Mouse (Mus musculus) forebrain, postnatal 0 days (tissue): ENCODE data around the gene Zc3h8. TPM values are rescaled to one million over a fixed set of nuclear protein-coding genes. Genes with fewer than 3 reads are reported as not detected.
A peak's percentile ranks its signal among the peaks of the same experiment; 100 is the strongest.

ENCODE experiments used
- ATAC-seq: fragments of 200-750 bp; cut with Nextera tagmentation; 2 replicates; pipeline ENCODE4 v1.8.0; 2017; ENCODE audit warnings: mild to moderate bottlenecking, moderate library complexity
- DNase-seq: peaks from one replicate; pipeline ENCODE4 v3.0.0-alpha.2; 2015
- H3K27ac ChIP-seq: fragments of 300-500 bp; sonication (generic); 2 replicates; pipeline ENCODE4 v1.5.1; 2014; ENCODE audit warnings: low read depth, mild to moderate bottlenecking, antibody characterized with exemption, low read length, moderate library complexity, mixed read lengths
- H3K27me3 ChIP-seq: fragments of 300-500 bp; sonication (generic); 2 replicates; pipeline ENCODE4 v1.6.1; 2014; ENCODE audit warnings: mild to moderate bottlenecking, low read length, mixed read lengths; ENCODE audit not compliant: insufficient read depth
- H3K36me3 ChIP-seq: fragments of 300-500 bp; sonication (generic); 2 replicates; pipeline ENCODE4 v1.6.1; 2014; ENCODE audit warnings: mild to moderate bottlenecking, moderate library complexity; ENCODE audit not compliant: insufficient read depth
- H3K4me1 ChIP-seq: fragments of 300-500 bp; sonication (generic); 2 replicates; pipeline ENCODE4 v1.6.1; 2014; ENCODE audit warnings: antibody characterized with exemption; ENCODE audit not compliant: insufficient read depth
- H3K4me2 ChIP-seq: fragments of 300-500 bp; sonication (generic); 2 replicates; pipeline ENCODE4 v1.6.1; 2014; ENCODE audit warnings: low read depth, mild to moderate bottlenecking, moderate library complexity
- H3K4me3 ChIP-seq: fragments of 300-500 bp; sonication (generic); 2 replicates; pipeline ENCODE4 v1.5.1; 2014; ENCODE audit warnings: low read depth, low read length, mixed read lengths
- H3K9ac ChIP-seq: fragments of 300-500 bp; sonication (generic); 2 replicates; pipeline ENCODE4 v1.6.1; 2014; ENCODE audit warnings: mild to moderate bottlenecking
- H3K9me3 ChIP-seq: fragments of 300-500 bp; sonication (generic); 2 replicates; pipeline ENCODE4 v1.6.1; 2016; ENCODE audit warnings: low read length
- CTCF ChIP-seq: sonication (generic); IDR thresholded peaks from 2 replicates; pipeline ENCODE4 v1.5.1; 2016; ENCODE audit warnings: antibody characterized with exemption, control low read depth, low read depth
- WGBS: fragments of 180-500 bp; shearing (Covaris S2); extraction: QIAGEN DNeasy Blood & Tissue Kit; methylation state at CpG from one replicate; pipeline ENCODE4 v1.1.7; 2014; 5-methylcytosine and 5-hydroxymethylcytosine counted together
- polyA plus RNA-seq: library from polyadenylated mRNA; unstranded; fragments of >200 nt; fragmentation: Nextera tagmentation; extraction: Ambion mirVana; gene quantifications from 2 replicates; pipeline ENCODE4 v1.2.1, GENCODE M21; 2015
- total RNA-seq: library from RNA; depleted of rRNA; stranded (reverse); fragments of >200 nt; gene quantifications from 2 replicates; pipeline ENCODE4 v1.2.3, GENCODE M21; 2014; rRNA removed

Zc3h8 gene
- total RNA-seq (6.1 and 6.8 TPM in 2 replicates), polyA plus RNA-seq (11.0 and 11.9 TPM in 2 replicates)

DNA sequence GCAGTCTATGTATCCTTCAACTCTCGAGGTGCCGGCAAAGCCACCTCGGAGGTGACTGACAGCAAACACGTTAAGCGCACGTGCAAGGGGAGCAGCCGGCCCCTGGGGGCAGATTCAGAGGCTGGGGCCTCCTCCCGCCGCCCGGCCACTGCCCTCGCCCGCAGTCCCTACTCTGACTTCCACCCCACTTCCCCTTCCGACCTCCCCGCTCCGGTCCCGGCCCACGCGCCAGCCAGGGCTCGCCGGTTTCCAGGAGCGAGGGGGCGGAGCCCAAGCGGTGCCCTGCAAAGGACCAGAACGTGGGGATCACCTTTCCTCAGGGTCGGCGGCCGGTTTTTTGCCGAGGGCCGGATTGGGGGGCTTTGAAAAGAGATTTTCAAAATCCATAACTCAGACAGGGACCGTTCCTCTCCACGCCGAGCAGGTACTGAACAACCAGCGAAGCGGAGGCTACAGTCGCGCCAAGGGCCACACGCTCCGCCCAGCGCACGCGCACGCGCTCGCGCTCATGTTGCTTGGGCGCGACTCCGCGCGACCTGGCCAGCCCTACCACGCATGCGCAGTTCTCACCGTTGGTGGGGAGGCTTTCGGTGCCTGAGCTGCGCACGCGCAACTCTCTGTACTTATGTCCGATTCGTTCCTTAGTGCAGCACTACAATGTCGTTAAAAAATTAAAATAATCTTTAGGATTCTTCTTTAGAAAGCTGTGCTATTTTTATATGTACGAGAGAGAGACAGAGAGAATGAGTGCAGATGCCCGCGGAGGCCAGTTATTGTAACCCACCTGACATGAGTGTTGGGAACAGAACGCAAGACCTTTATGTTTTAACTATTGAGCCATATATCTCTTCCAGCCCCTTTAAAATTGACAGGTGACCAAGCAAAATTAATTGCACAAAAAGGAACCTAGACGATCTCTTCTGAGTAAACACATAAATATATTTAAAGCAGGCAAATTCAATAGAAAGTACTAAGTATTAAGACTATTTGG lies at the start of gene Zc3h8:
Gene Zc3h8, minus strand, starts transcription at position 540 of the 991 bp plus-strand sequence.
- ATAC-seq: peak; percentile 94
- Histone ChIP-seq H3K4me1 (peaks cover 3% of the 10 kb centered on the region; the same call in 1 of the 2 replicates), H3K27ac (peak within 1 kb of the TSS; percentile 90), H3K9ac (peak within 1 kb of the TSS; percentile 82), H3K4me2 (peak within 1 kb of the TSS; percentile 79), H3K27me3 (no peaks in the 10 kb centered on the region), H3K4me3 (peak within 1 kb of the TSS; percentile 94), H3K36me3 (no peaks in the 10 kb centered on the region), H3K9me3 (no peaks in the 10 kb centered on the region)
- peak; percentile 99 for DNase-seq
- 2% methylated on average over 65 of the region's 65 CpGs for WGBS
- no peak for TF ChIP-seq CTCF

DNA sequence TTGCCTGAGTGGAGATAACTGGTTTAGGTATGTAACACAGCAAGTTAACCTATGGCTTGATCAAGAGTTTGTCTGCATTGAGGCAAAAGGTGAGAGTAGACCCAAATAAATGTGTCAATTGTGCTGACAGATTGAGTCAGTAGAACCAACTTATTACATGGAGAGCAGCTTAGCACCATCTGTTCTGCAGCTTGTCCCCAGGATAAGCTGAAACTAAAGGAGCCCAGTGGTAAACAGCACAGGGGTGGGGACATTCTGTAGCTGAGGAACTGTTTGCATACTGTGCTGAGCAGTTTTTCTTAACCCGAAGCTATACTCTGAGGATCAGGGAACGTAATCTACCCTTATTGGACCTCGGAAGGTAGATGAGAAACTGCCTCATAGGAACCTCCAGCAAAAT lies 40.9 kb upstream of the Zc3h8 start:
- no peaks in the 10 kb centered on the region for H3K36me3 ChIP-seq
- ATAC-seq (no peak), DNase-seq (no peak)
- H3K4me2 ChIP-seq: no peak overlapping the region
- H3K9me3 ChIP-seq: no peaks in the 10 kb centered on the region
- no peaks in the 10 kb centered on the region for H3K27me3 ChIP-seq
- H3K27ac ChIP-seq: no peak overlapping the region
- H3K4me1 ChIP-seq: no peaks in the 10 kb centered on the region
- H3K9ac ChIP-seq: no peak overlapping the region
- no peak for TF ChIP-seq CTCF
- 88% methylated on average over 3 of the region's 3 CpGs for WGBS
- no peak overlapping the region for H3K4me3 ChIP-seq

- WGBS: 68% methylated on average over 4 of the region's 4 CpGs
- DNase-seq: no peak
- H3K27me3 ChIP-seq: no peaks in the 10 kb centered on the region
- H3K27ac ChIP-seq: no peak overlapping the region
- no peak overlapping the region for H3K4me3 ChIP-seq
- no peak overlapping the region for H3K9ac ChIP-seq
- H3K36me3 ChIP-seq: no peaks in the 10 kb centered on the region
- TF ChIP-seq CTCF: no peak
- H3K9me3 ChIP-seq: no peaks in the 10 kb centered on the region
- no peak overlapping the region for H3K4me2 ChIP-seq
- H3K4me1 ChIP-seq: no peaks in the 10 kb centered on the region
- ATAC-seq: no peak
Observed at GRCm38 (mm10) chr2:128975572-128975971, 31.7 kb upstream of the Zc3h8 start.

GRCm38 (mm10) chr2:128972301-128972700 lies 28.4 kb upstream of the Zc3h8 start:
- Histone ChIP-seq H3K4me1 (0 out of 2 replicates have a peak, but pooled peaks cover 7% of the 10 kb centered on the region), H3K9ac (no peak overlapping the region), H3K4me3 (no peak overlapping the region), H3K27ac (no peak overlapping the region), H3K9me3 (no peaks in the 10 kb centered on the region), H3K36me3 (no peaks in the 10 kb centered on the region), H3K27me3 (no peaks in the 10 kb centered on the region), H3K4me2 (no peak overlapping the region)
- ATAC-seq: no peak
- no peak for DNase-seq
- TF ChIP-seq CTCF: no peak

GRCm38 (mm10) chr2:128968475-128969083 lies 24.7 kb upstream of the Zc3h8 start:
- H3K27ac ChIP-seq: peak overlapping the region; percentile 100
- no peaks in the 10 kb centered on the region for H3K9me3 ChIP-seq
- DNase-seq (no peak), ATAC-seq (no peak)
- peak overlapping the region; percentile 60 for H3K4me2 ChIP-seq
- TF ChIP-seq CTCF: no peak
- H3K9ac ChIP-seq: peak overlapping the region; percentile 100
- peaks cover 15% of the 10 kb centered on the region for H3K4me1 ChIP-seq
- H3K36me3 ChIP-seq: no peaks in the 10 kb centered on the region
- peak overlapping the region; percentile 80 for H3K4me3 ChIP-seq
- no peaks in the 10 kb centered on the region for H3K27me3 ChIP-seq

GRCm38 (mm10) chr2:128967661-128968441 lies 24.0 kb upstream of the Zc3h8 start, which contains the start of gene Gm10762:
Gm10762 (minus strand) TSS chr2:128967725.
- Histone ChIP-seq H3K9ac (peak within 1 kb of the TSS; percentile 100), H3K4me3 (peak within 1 kb of the TSS; percentile 80), H3K9me3 (no peaks in the 10 kb centered on the region), H3K36me3 (no peaks in the 10 kb centered on the region), H3K4me2 (peak within 1 kb of the TSS; percentile 60), H3K27ac (peak within 1 kb of the TSS; percentile 100), H3K27me3 (no peaks in the 10 kb centered on the region), H3K4me1 (peaks cover 15% of the 10 kb centered on the region)
- TF ChIP-seq CTCF: no peak
- DNase-seq: peak; percentile 77
- peak; percentile 53 for ATAC-seq
- WGBS: 6% methylated on average over 78 of the region's 80 CpGs
